Mouse (Mus musculus): ENCODE data around the gene Asl. TPM values are rescaled to one million over a fixed set of nuclear protein-coding genes. Genes with fewer than 3 reads are reported as not detected.
"Not testable (repeated sequence)": the region's sequence is repeated elsewhere in the genome, so short reads cannot be mapped to it uniquely, and the experiment has no call there.

Asl gene
- polyA plus RNA-seq, 1 experiment from 2014 or later: 23.3 TPM

DNA sequence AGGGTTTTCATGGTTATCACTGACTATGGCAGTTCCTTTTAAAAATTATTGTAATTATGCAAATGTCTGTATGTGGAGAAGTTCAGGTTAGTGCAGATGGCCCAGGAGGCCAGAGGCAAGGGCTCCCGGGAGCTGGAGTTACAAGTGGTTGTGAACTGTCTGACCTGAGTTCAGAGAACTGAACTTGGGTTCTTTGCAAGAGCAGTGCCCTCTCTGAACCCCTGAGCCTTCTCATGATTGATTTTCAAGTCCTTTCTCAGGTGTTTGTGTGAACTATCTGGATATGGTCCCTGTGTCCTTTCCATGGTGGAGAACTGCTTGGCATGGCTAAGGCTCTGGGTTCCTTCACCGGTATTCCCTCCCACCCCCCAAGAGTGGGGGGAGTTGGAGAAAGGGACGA is 14.7 kb upstream of the Asl start:
- Histone ChIP-seq H3K27ac (no peak overlapping the region), H3K36me3 (ENCODE audit: poor library complexity, severe bottlenecking) (peaks cover 85% of the 10 kb centered on the region), H3K4me2 (no peak overlapping the region), H3K27me3 (no peaks in the 10 kb centered on the region), H3K4me3 (no peak overlapping the region), H3K9ac (no peak overlapping the region), H3K4me1 (no peaks in the 10 kb centered on the region), H3K9me3 (replicated peaks) (no peaks in the 10 kb centered on the region)
- no peak for ATAC-seq
- whole genome bisulfite sequencing: 91% methylated on average over 3 of the region's 3 CpGs

DNA sequence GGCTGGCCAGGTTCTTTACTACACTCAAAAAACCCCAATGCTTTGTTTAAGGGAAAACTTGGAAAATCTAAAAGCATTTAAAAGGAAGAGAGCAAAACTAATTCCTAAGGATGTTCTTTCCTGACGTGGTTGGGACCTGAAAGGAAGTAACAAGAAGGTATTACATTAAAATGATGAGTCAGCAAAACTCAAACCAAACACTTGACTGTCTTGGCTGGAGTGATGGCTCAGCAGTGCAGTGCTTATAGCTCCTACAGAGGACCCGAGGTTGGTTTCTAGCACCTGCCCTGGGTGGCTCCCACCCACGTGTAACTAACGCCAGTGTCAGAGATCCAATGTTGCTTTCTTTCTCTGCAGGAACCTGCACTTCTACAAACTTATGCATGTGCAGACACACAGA is 12.2 kb upstream of the Asl start:
- H3K9ac ChIP-seq: no peak overlapping the region
- no peak for ATAC-seq
- H3K4me1 ChIP-seq: no peaks in the 10 kb centered on the region
- no peak overlapping the region for H3K4me3 ChIP-seq
- 91% methylated on average over 4 of the region's 4 CpGs for WGBS
- no peak overlapping the region for H3K27ac ChIP-seq
- H3K4me2 ChIP-seq: no peak overlapping the region
- H3K36me3 ChIP-seq (ENCODE audit: poor library complexity, severe bottlenecking): peaks cover 83% of the 10 kb centered on the region
- no peaks in the 10 kb centered on the region for H3K27me3 ChIP-seq
- no peaks in the 10 kb centered on the region for H3K9me3 ChIP-seq (replicated peaks)

DNA sequence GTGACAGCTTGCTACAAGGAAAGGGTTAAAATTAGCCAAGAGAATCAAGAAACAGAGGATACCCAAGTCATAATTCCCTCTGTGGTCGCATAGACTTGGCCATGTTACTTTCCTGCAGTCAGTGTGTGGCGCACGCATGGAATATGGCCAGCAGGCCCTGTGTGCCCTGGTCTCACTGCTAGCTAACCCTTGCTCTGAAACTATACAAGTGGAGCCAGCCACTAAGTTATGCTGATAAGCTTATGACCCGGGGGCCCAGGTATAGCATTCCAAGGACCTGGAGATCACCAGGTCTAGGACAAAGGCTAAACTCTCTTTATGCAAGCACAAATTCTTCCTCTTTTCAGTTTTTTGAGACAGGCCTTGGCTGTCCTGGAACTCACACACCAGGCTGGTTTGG is 11.8 kb upstream of the Asl start:
- Histone ChIP-seq H3K36me3 (ENCODE audit: poor library complexity, severe bottlenecking) (peaks cover 80% of the 10 kb centered on the region), H3K9me3 (replicated peaks) (no peaks in the 10 kb centered on the region), H3K4me1 (no peaks in the 10 kb centered on the region), H3K9ac (no peak overlapping the region), H3K4me2 (no peak overlapping the region), H3K27ac (no peak overlapping the region), H3K4me3 (no peak overlapping the region), H3K27me3 (no peaks in the 10 kb centered on the region)
- ATAC-seq: no peak
- 86% methylated on average over 4 of the region's 4 CpGs for whole genome bisulfite sequencing

GRCm38 (mm10) chr5:130037752-130038455 is 8.9 kb upstream of the Asl start:
- no peak for ATAC-seq
- H3K4me1 ChIP-seq: no peaks in the 10 kb centered on the region
- 59% methylated on average over 19 of the region's 19 CpGs for WGBS
- H3K4me2 ChIP-seq: no peak overlapping the region
- no peak overlapping the region for H3K4me3 ChIP-seq
- H3K9ac ChIP-seq: no peak overlapping the region
- H3K36me3 ChIP-seq (ENCODE audit: poor library complexity, severe bottlenecking): peaks cover 66% of the 10 kb centered on the region
- H3K27me3 ChIP-seq: no peaks in the 10 kb centered on the region
- H3K27ac ChIP-seq: no peak overlapping the region
- no peaks in the 10 kb centered on the region for H3K9me3 ChIP-seq (replicated peaks)

DNA sequence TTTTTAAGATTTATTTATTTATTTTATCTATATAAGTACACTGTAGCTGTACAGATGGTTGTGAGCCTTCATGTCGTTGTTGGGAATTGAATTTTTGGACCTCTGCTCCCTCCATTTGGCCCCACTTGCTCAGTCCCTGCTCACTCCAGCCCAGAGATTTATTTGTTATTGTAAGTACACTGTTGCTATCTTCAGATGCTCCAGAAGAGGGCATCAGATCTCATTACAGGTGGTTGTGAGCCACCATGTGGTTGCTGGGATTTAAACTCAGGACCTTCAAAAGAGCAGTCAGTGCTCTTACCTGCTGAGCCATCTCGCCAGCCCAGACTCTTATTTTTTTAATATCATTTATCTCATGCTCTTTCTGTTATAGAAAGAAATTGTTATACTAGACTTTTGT is 7.3 kb upstream of the Asl start:
- ATAC-seq: not testable (repeated sequence)
- WGBS: 57% methylated on average over 2 of the region's 2 CpGs

GRCm38 (mm10) chr5:130033869-130034268 is 4.8 kb upstream of the Asl start:
- no peak overlapping the region for H3K4me3 ChIP-seq
- no peak overlapping the region for H3K27ac ChIP-seq
- peaks cover 10% of the 10 kb centered on the region for H3K4me1 ChIP-seq
- no peaks in the 10 kb centered on the region for H3K27me3 ChIP-seq
- WGBS: 85% methylated on average over 2 of the region's 2 CpGs
- H3K4me2 ChIP-seq: no peak overlapping the region
- no peak for ATAC-seq
- no peak overlapping the region for H3K9ac ChIP-seq
- H3K36me3 ChIP-seq (ENCODE audit: poor library complexity, severe bottlenecking): peaks cover 29% of the 10 kb centered on the region
- no peaks in the 10 kb centered on the region for H3K9me3 ChIP-seq (replicated peaks)

More for the DNA sequence above, 7.3 kb upstream of the Asl start:
- H3K36me3 ChIP-seq (ENCODE audit: poor library complexity, severe bottlenecking): peaks cover 50% of the 10 kb centered on the region
- H3K9ac ChIP-seq; H3K4me1 ChIP-seq; H3K9me3 ChIP-seq (replicated peaks); H3K27ac ChIP-seq; H3K27me3 ChIP-seq; H3K4me3 ChIP-seq; H3K4me2 ChIP-seq: not testable (repeated sequence)

DNA sequence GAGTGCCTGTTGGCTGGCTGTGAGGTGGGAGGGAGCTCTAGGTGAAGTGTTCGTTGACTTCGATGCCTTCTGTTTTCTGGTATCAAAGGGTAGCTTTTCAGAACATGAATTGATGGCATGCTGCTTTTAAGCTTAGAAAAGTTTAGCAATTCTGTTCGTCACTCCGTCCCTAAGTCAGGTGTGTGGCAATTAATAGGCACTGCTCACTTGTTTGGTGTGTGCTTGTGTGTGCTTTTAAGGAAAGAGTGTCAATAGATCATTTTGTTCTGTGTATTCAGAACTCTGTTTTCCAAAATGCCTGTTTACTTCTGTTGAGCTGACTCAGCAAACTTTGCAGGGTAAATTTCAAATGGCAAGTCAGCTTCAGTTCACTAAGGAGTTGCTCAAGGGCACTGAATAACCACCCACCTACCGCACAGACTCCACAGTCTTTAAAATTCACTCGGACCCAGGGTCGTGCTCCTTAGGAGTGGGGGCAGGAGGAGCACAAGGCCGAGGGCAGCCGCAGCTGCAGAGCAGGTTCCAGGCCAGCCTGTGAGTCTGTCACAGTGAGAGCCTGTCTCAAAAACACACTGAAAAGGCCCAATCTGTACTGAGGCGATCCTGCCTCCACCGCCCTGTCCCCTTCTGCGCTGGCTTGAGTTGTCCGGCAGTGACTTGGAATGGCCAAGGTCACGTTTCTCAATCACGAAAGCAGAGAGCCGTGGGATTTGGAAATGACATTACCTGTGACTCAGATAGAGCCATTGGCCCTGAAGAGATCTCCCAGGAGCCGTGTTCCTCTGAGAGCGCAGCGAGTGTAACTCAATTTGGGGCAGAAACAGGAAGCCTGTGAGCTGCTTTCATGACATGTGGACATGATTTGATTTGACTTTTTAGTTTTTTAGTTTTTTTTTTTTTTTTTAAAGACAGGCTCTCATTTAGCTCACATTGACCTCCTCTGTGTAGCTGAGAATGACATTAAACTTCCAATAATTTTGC is 2.7 kb upstream of the Asl start:
- no peak overlapping the region for H3K4me2 ChIP-seq
- no peak overlapping the region for H3K9ac ChIP-seq
- 0 out of 2 replicates have a peak, but pooled peaks cover 9% of the 10 kb centered on the region for H3K27me3 ChIP-seq
- ATAC-seq: no peak
- H3K9me3 ChIP-seq (replicated peaks): no peaks in the 10 kb centered on the region
- peaks cover 10% of the 10 kb centered on the region for H3K4me1 ChIP-seq
- 93% methylated on average over 19 of the region's 19 CpGs for WGBS
- no peak overlapping the region for H3K27ac ChIP-seq
- H3K36me3 ChIP-seq (ENCODE audit: poor library complexity, severe bottlenecking): peaks cover 16% of the 10 kb centered on the region; the same call in 1 of the 2 replicates
- no peak overlapping the region for H3K4me3 ChIP-seq

GRCm38 (mm10) chr5:130027696-130028095 is 1.4 kb downstream of the Asl start:
- Histone ChIP-seq H3K36me3 (ENCODE audit: poor library complexity, severe bottlenecking) (no peaks in the 10 kb centered on the region; the same call in 1 of the 2 replicates), H3K9me3 (replicated peaks) (no peaks in the 10 kb centered on the region), H3K9ac (no peak overlapping the region), H3K27me3 (peaks cover 15% of the 10 kb centered on the region; the same call in 1 of the 2 replicates), H3K27ac (no peak overlapping the region), H3K4me3 (no peak overlapping the region), H3K4me1 (peaks cover 15% of the 10 kb centered on the region), H3K4me2 (no peak overlapping the region)
- ATAC-seq: no peak
- WGBS: 85% methylated on average over 7 of the region's 7 CpGs

DNA sequence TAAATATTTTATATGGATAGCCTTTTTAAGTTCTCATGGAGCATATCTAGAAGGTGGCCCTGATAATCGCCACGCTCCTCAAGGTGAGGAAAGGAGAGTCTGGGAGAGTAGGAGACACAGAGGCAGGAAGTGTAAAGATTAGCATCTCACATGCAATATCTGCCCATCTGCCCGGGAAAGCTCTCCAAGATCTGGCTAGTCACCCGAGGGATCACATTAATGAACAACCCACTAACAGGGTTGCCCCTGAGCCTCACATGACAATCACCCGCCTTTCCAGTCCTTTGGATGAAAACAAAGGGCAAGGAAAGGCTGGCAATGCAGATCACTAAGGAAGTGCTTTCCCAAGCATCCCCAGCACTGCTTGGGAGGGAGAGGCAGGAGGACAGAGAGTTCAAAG is 1.9 kb downstream of the Asl start:
- Histone ChIP-seq H3K27ac (no peak overlapping the region), H3K4me2 (no peak overlapping the region), H3K4me1 (peaks cover 15% of the 10 kb centered on the region), H3K27me3 (peaks cover 15% of the 10 kb centered on the region; the same call in 1 of the 2 replicates), H3K9ac (no peak overlapping the region), H3K4me3 (no peak overlapping the region), H3K36me3 (ENCODE audit: poor library complexity, severe bottlenecking) (no peaks in the 10 kb centered on the region; the same call in 1 of the 2 replicates), H3K9me3 (replicated peaks) (no peaks in the 10 kb centered on the region)
- WGBS: 74% methylated on average over 5 of the region's 5 CpGs
- ATAC-seq: no peak

- Histone ChIP-seq H3K4me2 (peak overlapping the region; percentile 88), H3K9me3 (replicated peaks) (no peaks in the 10 kb centered on the region), H3K4me3 (peak overlapping the region; percentile 60), H3K27me3 (peaks cover 15% of the 10 kb centered on the region; the same call in 1 of the 2 replicates), H3K9ac (peak overlapping the region; percentile 71), H3K27ac (peak overlapping the region; percentile 44; the same call in 1 of the 2 replicates), H3K4me1 (0 out of 2 replicates have a peak, but pooled peaks cover 9% of the 10 kb centered on the region), H3K36me3 (ENCODE audit: poor library complexity, severe bottlenecking) (no peaks in the 10 kb centered on the region)
- WGBS: under 1% methylated on average over 32 of the region's 32 CpGs
- ATAC-seq: peak; percentile 89
Measured at GRCm38 (mm10) chr5:130023767-130024539, 5.1 kb downstream of the Asl start.

GRCm38 (mm10) chr5:130023067-130023766 is 5.8 kb downstream of the Asl start:
- ATAC-seq: no peak
- 0 out of 2 replicates have a peak, but pooled peaks cover 9% of the 10 kb centered on the region for H3K4me1 ChIP-seq
- peak overlapping the region; percentile 60 for H3K4me3 ChIP-seq
- 40% methylated on average over 12 of the region's 12 CpGs for WGBS
- peaks cover 15% of the 10 kb centered on the region; the same call in 1 of the 2 replicates for H3K27me3 ChIP-seq
- no peaks in the 10 kb centered on the region for H3K36me3 ChIP-seq (ENCODE audit: poor library complexity, severe bottlenecking)
- peak overlapping the region; percentile 88 for H3K4me2 ChIP-seq
- H3K27ac ChIP-seq: no peak overlapping the region
- H3K9me3 ChIP-seq (replicated peaks): no peaks in the 10 kb centered on the region
- H3K9ac ChIP-seq: no peak overlapping the region

Data from forebrain, embryonic 13.5 days (tissue).